ENCODE assay signal across 31 mouse cellular contexts in the genomic region with DNA sequence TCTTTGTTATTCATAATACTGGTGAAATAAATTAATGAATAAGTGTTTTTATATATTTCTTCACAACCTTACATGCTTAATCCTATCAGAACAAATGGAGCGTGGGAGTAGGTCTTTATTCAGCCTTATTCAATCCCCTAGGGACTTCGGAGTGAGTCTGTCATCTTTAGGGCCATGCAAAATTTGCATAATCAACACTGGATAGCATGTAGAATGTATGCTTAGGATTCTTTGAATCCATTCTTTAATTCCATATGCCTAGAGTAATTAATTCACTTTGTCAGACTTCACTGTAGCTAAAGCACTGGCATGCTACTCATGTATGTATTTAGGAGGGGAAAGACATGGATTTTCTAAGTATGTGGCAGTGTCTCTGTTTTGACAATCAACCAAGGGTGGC. TPM values are rescaled to one million over a fixed set of nuclear protein-coding genes. Genes with fewer than 3 reads are reported as not detected.
A peak's percentile ranks its signal among the peaks of the same experiment; 100 is the strongest.
DNase-seq lines count a peak whose midpoint lies in the region; ATAC-seq lines count a peak whose summit lies in the region.
"Had no signal": no experiment of that assay in that cellular context is flagged by ENCODE, and none has a peak within 500 bp of the region (broad histone marks: within the 10 kb centered on the region; RNA-seq: fewer than 3 reads in every experiment).

No protein-coding gene starts in this region.

- H3K4me3 ChIP-seq in hindbrain, embryonic 12.5 days = no peak overlapping the region
- H3K4me3 ChIP-seq in hindbrain, embryonic 10.5 days = no peak overlapping the region
- no peak overlapping the region for H3K4me3 ChIP-seq in midbrain, embryonic 14.5 days (replicated peaks; ENCODE audit: low read depth, low read length)
- H3K4me3 ChIP-seq in midbrain, embryonic 15.5 days = no peak overlapping the region
- H3K4me3 ChIP-seq in forebrain, embryonic 16.5 days (replicated peaks; ENCODE audit: low read length) = no peak overlapping the region
- H3K4me3 ChIP-seq: embryonic facial prominence, embryonic 13.5 days; hindbrain, embryonic 13.5 days; left cerebral cortex, adult 2 months; liver, embryonic 13.5 days had no signal

- H3K36me3 ChIP-seq in hindbrain, embryonic 12.5 days = no peaks in the 10 kb centered on the region
- no peaks in the 10 kb centered on the region for H3K36me3 ChIP-seq in hindbrain, embryonic 10.5 days
- no peaks in the 10 kb centered on the region for H3K36me3 ChIP-seq in midbrain, embryonic 14.5 days (ENCODE audit: control insufficient read depth, insufficient read depth, low read length)
- H3K36me3 ChIP-seq in midbrain, embryonic 15.5 days (replicated peaks) = no peaks in the 10 kb centered on the region
- H3K36me3 ChIP-seq in forebrain, embryonic 16.5 days (ENCODE audit: control insufficient read depth, insufficient read depth) = peaks cover 6% of the 10 kb centered on the region
- H3K36me3 ChIP-seq: embryonic facial prominence, embryonic 13.5 days; G1E; hindbrain, embryonic 13.5 days; liver, embryonic 13.5 days had no signal

- 59% methylated on average over 2 of the region's 2 CpGs for WGBS in hindbrain, embryonic 12.5 days
- WGBS in hindbrain, embryonic 10.5 days = 70% methylated on average over 2 of the region's 2 CpGs
- WGBS in midbrain, embryonic 14.5 days = 20% methylated on average over 2 of the region's 2 CpGs
- WGBS in midbrain, embryonic 15.5 days = 20% methylated on average over 2 of the region's 2 CpGs
- WGBS in forebrain, embryonic 16.5 days = 9% methylated on average over 2 of the region's 2 CpGs

- 0 out of 2 replicates have a peak, but pooled peaks have one; percentile 60 for ATAC-seq in hindbrain, embryonic 12.5 days (ENCODE audit: low FRiP score)
- ATAC-seq in midbrain, embryonic 14.5 days (ENCODE audit: low FRiP score, low TSS enrichment) = no peak
- ATAC-seq in midbrain, embryonic 15.5 days (replicated peaks) = no peak
- ATAC-seq in forebrain, embryonic 16.5 days = no peak
- ATAC-seq in cerebellum, adult (ENCODE audit: insufficient number of reproducible peaks, low FRiP score, low TSS enrichment) = no peak
- ATAC-seq: intestine, postnatal 0 days; lung, postnatal 0 days had no signal

- H3K27me3 ChIP-seq in hindbrain, embryonic 12.5 days = peaks cover 7% of the 10 kb centered on the region; the same call in 1 of the 2 replicates
- peaks cover 16% of the 10 kb centered on the region for H3K27me3 ChIP-seq in hindbrain, embryonic 10.5 days (ENCODE audit: insufficient read depth, poor library complexity, severe bottlenecking)
- peaks cover 16% of the 10 kb centered on the region; the same call in 1 of the 2 replicates for H3K27me3 ChIP-seq in midbrain, embryonic 14.5 days (ENCODE audit: control insufficient read depth, insufficient read depth, low read length)
- H3K27me3 ChIP-seq in midbrain, embryonic 15.5 days (replicated peaks) = peaks cover 22% of the 10 kb centered on the region
- H3K27me3 ChIP-seq in forebrain, embryonic 16.5 days (replicated peaks; ENCODE audit: control insufficient read depth, insufficient read depth, low read length) = no peaks in the 10 kb centered on the region
- H3K27me3 ChIP-seq: liver, embryonic 13.5 days had no signal

- no peak overlapping the region for H3K9ac ChIP-seq in hindbrain, embryonic 12.5 days
- no peak overlapping the region for H3K9ac ChIP-seq in midbrain, embryonic 14.5 days (replicated peaks; ENCODE audit: low read length)
- no peak overlapping the region for H3K9ac ChIP-seq in midbrain, embryonic 15.5 days
- no peak overlapping the region for H3K9ac ChIP-seq in forebrain, embryonic 16.5 days (replicated peaks; ENCODE audit: low read depth, low read length)
- H3K9ac ChIP-seq: embryonic facial prominence, embryonic 13.5 days; hindbrain, embryonic 13.5 days; liver, embryonic 13.5 days had no signal

- DNase-seq in hindbrain, embryonic 10.5 days (ENCODE audit: low spot score) = no peak
- DNase-seq in midbrain, embryonic 14.5 days = peak; percentile 26
- no peak for DNase-seq in cerebellum, adult 11-12 months
- DNase-seq: adrenal gland, adult 8-10 months; cerebellum, adult 11 months; cerebellum, adult 9-11 months; gastrocnemius, postnatal 10 days; heart, postnatal 14 days; kidney, adult 9 months; kidney, postnatal 10 days; liver, embryonic 13.5 days; lung, adult 18-20 months; right cerebral cortex, postnatal 4 days; thymus, adult 2 months; thymus, postnatal 36 days had no signal

- no peak overlapping the region for H3K27ac ChIP-seq in hindbrain, embryonic 12.5 days
- H3K27ac ChIP-seq in hindbrain, embryonic 10.5 days = no peak overlapping the region
- H3K27ac ChIP-seq in midbrain, embryonic 14.5 days (replicated peaks; ENCODE audit: low read depth, low read length) = no peak overlapping the region
- H3K27ac ChIP-seq in midbrain, embryonic 15.5 days = no peak overlapping the region
- H3K27ac ChIP-seq in forebrain, embryonic 16.5 days (ENCODE audit: low read length) = peak overlapping the region; percentile 41; the same call in 1 of the 2 replicates
- H3K27ac ChIP-seq: embryonic facial prominence, embryonic 13.5 days; hindbrain, embryonic 13.5 days; left cerebral cortex, adult 2 months; liver, embryonic 13.5 days; macrophage; stomach, postnatal 0 days had no signal

- no peaks in the 10 kb centered on the region for H3K4me1 ChIP-seq in hindbrain, embryonic 12.5 days
- no peaks in the 10 kb centered on the region for H3K4me1 ChIP-seq in hindbrain, embryonic 10.5 days (replicated peaks)
- no peaks in the 10 kb centered on the region for H3K4me1 ChIP-seq in midbrain, embryonic 14.5 days (ENCODE audit: control insufficient read depth, insufficient read depth, low read length)
- H3K4me1 ChIP-seq in midbrain, embryonic 15.5 days = no peaks in the 10 kb centered on the region
- peaks cover 6% of the 10 kb centered on the region for H3K4me1 ChIP-seq in forebrain, embryonic 16.5 days (replicated peaks; ENCODE audit: control insufficient read depth, insufficient read depth, low read length)
- H3K4me1 ChIP-seq: embryonic facial prominence, embryonic 13.5 days; hindbrain, embryonic 13.5 days; liver, embryonic 13.5 days had no signal

- H3K4me2 ChIP-seq in hindbrain, embryonic 12.5 days (replicated peaks) = no peak overlapping the region
- no peak overlapping the region for H3K4me2 ChIP-seq in midbrain, embryonic 14.5 days (ENCODE audit: low read length)
- no peak overlapping the region for H3K4me2 ChIP-seq in midbrain, embryonic 15.5 days
- H3K4me2 ChIP-seq in forebrain, embryonic 16.5 days (ENCODE audit: low read length) = no peak overlapping the region
- H3K4me2 ChIP-seq: embryonic facial prominence, embryonic 13.5 days; hindbrain, embryonic 13.5 days; liver, embryonic 13.5 days had no signal

- no peaks in the 10 kb centered on the region for H3K9me3 ChIP-seq in hindbrain, embryonic 12.5 days (replicated peaks)
- no peaks in the 10 kb centered on the region for H3K9me3 ChIP-seq in hindbrain, embryonic 10.5 days
- H3K9me3 ChIP-seq in midbrain, embryonic 14.5 days (ENCODE audit: control insufficient read depth, low read length) = no peaks in the 10 kb centered on the region
- no peaks in the 10 kb centered on the region for H3K9me3 ChIP-seq in midbrain, embryonic 15.5 days
- H3K9me3 ChIP-seq in forebrain, embryonic 16.5 days (ENCODE audit: control insufficient read depth, low read length) = no peaks in the 10 kb centered on the region
- H3K9me3 ChIP-seq: embryonic facial prominence, embryonic 13.5 days; hindbrain, embryonic 13.5 days; liver, embryonic 13.5 days had no signal

RNA-seq across cellular contexts. Expression of a gene that starts 24.9 kb away (rescaled TPM):
- polyA plus RNA-seq in hindbrain, embryonic 12.5 days (2016; fragmentation: Nextera tagmentation; extraction: Ambion mirVana) = 0.07 and 0.08 TPM in 2 replicates
- polyA plus RNA-seq in hindbrain, embryonic 10.5 days (2016; fragmentation: Nextera tagmentation; extraction: Ambion mirVana) = not detected in 2 replicates
- not detected in 2 replicates for polyA plus RNA-seq in midbrain, embryonic 14.5 days (2014; fragmentation: Nextera tagmentation; extraction: Ambion mirVana)
- polyA plus RNA-seq in midbrain, embryonic 15.5 days (2015; fragmentation: Nextera tagmentation; extraction: Ambion mirVana) = 0.24 TPM in 1 of 2 replicates, not detected in the other
- 3.6 and 4.0 TPM in 2 replicates for polyA plus RNA-seq in forebrain, embryonic 16.5 days (2015; fragmentation: Nextera tagmentation; extraction: Ambion mirVana)
- polyA plus RNA-seq: embryonic facial prominence, embryonic 13.5 days; G1E; gonadal fat pad, adult 2 months; heart, embryonic 14.5 days; hindbrain, embryonic 13.5 days; intestine, postnatal 0 days; liver, embryonic 13.5 days; lung, postnatal 0 days; macrophage; neural tube, embryonic 11.5 days; spleen, adult 2 months; stomach, postnatal 0 days had no signal

RNA-seq across cellular contexts. Expression of a gene that starts 27.4 kb away (rescaled TPM):
- polyA plus RNA-seq in hindbrain, embryonic 12.5 days (2016; fragmentation: Nextera tagmentation; extraction: Ambion mirVana) = 0.68 and 1.9 TPM in 2 replicates
- 0.81 and 1.9 TPM in 2 replicates for polyA plus RNA-seq in hindbrain, embryonic 10.5 days (2016; fragmentation: Nextera tagmentation; extraction: Ambion mirVana)
- 0.16 and 0.28 TPM in 2 replicates for polyA plus RNA-seq in midbrain, embryonic 14.5 days (2014; fragmentation: Nextera tagmentation; extraction: Ambion mirVana)
- polyA plus RNA-seq in midbrain, embryonic 15.5 days (2015; fragmentation: Nextera tagmentation; extraction: Ambion mirVana) = 1.3 and 2.4 TPM in 2 replicates
- 92.9 and 103 TPM in 2 replicates for polyA plus RNA-seq in forebrain, embryonic 16.5 days (2015; fragmentation: Nextera tagmentation; extraction: Ambion mirVana)
- polyA plus RNA-seq: G1E; gonadal fat pad, adult 2 months; heart, embryonic 14.5 days; intestine, postnatal 0 days; lung, postnatal 0 days; macrophage; spleen, adult 2 months; stomach, postnatal 0 days had no signal

Comparison
In these comparisons a context has a peak if more than half of its experiments do, and no peak if none do; other contexts are left out.
1. RNA of a gene that starts 27.4 kb away (polyA plus RNA-seq): 92.9 to 103 TPM in forebrain, embryonic 16.5 days; 0.68 to 1.9 TPM in hindbrain, embryonic 12.5 days, 1.3 to 2.4 TPM in midbrain, embryonic 15.5 days, 0.81 to 1.9 TPM in hindbrain, embryonic 10.5 days and 0.16 to 0.28 TPM in midbrain, embryonic 14.5 days; every median in the first group is over 10 times any median in the second.